ENCODE assay signal across 10 mouse cellular contexts in genomic region chr8:47588616-47589015, GRCm38 (mm10).
"Had no signal": no experiment of that assay in that cellular context is flagged by ENCODE, and none has a peak within 500 bp of the region (broad histone marks: within the 10 kb centered on the region; RNA-seq: fewer than 3 reads in every experiment).

No protein-coding gene starts in this region.

- DNase-seq: kidney, postnatal 36 days; layer of hippocampus, postnatal 36 days; liver, postnatal 0 days; lung, embryonic 14.5 days; right cerebral cortex, adult 18-20 months; right cerebral cortex, postnatal 14 days; right cerebral cortex, postnatal 4 days; thymus, adult 2 months; thymus, postnatal 14 days; thymus, postnatal 4 days had no signal
